In genomic region chr9:79760076-79760475, GRCm38 (mm10) we compare ENCODE assay signal across 7 mouse cellular contexts. TPM values are rescaled to one million over a fixed set of nuclear protein-coding genes. Genes with fewer than 3 reads are reported as not detected.
DNase-seq lines count a peak whose midpoint lies in the region; ATAC-seq and TF ChIP-seq lines count a peak whose summit lies in the region.

No protein-coding gene starts in this region.

- peak overlapping the region; percentile 50 for H3K4me3 ChIP-seq in liver, adult 2 months (ENCODE audit: insufficient read depth, low read depth, low read length)
- peak overlapping the region; percentile 79 for H3K4me3 ChIP-seq in cortical plate, adult 2 months (ENCODE audit: insufficient read depth, low read length)
- H3K4me3 ChIP-seq in heart, embryonic 13.5 days = peak overlapping the region; percentile 90
- H3K4me3 ChIP-seq in liver, embryonic 12.5 days = peak overlapping the region; percentile 90
- H3K4me3 ChIP-seq in stomach, embryonic 16.5 days (replicated peaks; ENCODE audit: low read length) = peak overlapping the region; percentile 94

- 2% methylated on average over 14 of the region's 14 CpGs for WGBS in liver, adult 2 months
- 8% methylated on average over 14 of the region's 14 CpGs for WGBS in heart, embryonic 13.5 days
- WGBS in liver, embryonic 12.5 days (ENCODE audit: insufficient replicate concordance) = 6% methylated on average over 14 of the region's 14 CpGs
- WGBS in stomach, embryonic 16.5 days = 3% methylated on average over 14 of the region's 14 CpGs

- ATAC-seq in heart, embryonic 13.5 days (ENCODE audit: extremely low read depth, insufficient number of reproducible peaks, low FRiP score, low TSS enrichment) = no peak
- ATAC-seq in liver, embryonic 12.5 days = peak; percentile 20
- no peak for ATAC-seq in stomach, embryonic 16.5 days (ENCODE audit: insufficient read depth, low FRiP score)

- H3K9ac ChIP-seq in liver, adult 2 months (ENCODE audit: low read depth, low read length) = peak overlapping the region; percentile 51
- peak overlapping the region; percentile 96 for H3K9ac ChIP-seq in heart, embryonic 13.5 days
- peak overlapping the region; percentile 84 for H3K9ac ChIP-seq in liver, embryonic 12.5 days
- peak overlapping the region; percentile 79 for H3K9ac ChIP-seq in stomach, embryonic 16.5 days (ENCODE audit: low read length)

- H3K27ac ChIP-seq in liver, adult 2 months (replicated peaks; ENCODE audit: insufficient read depth, low read depth, low read length) = peak overlapping the region; percentile 45
- peak overlapping the region; percentile 31; the same call in 1 of the 2 replicates for H3K27ac ChIP-seq in cortical plate, adult 2 months (ENCODE audit: insufficient read depth, low read length)
- H3K27ac ChIP-seq in heart, embryonic 13.5 days (replicated peaks) = peak overlapping the region; percentile 97
- H3K27ac ChIP-seq in liver, embryonic 12.5 days = peak overlapping the region; percentile 72
- peak overlapping the region; percentile 95 for H3K27ac ChIP-seq in stomach, embryonic 16.5 days (ENCODE audit: low read length)

- no peaks in the 10 kb centered on the region for H3K27me3 ChIP-seq in liver, adult 2 months (ENCODE audit: control insufficient read depth, insufficient read depth, low read length)
- H3K27me3 ChIP-seq in heart, embryonic 13.5 days (replicated peaks) = no peaks in the 10 kb centered on the region
- no peaks in the 10 kb centered on the region for H3K27me3 ChIP-seq in liver, embryonic 12.5 days (replicated peaks)
- H3K27me3 ChIP-seq in stomach, embryonic 16.5 days (ENCODE audit: control insufficient read depth, insufficient read depth, low read length) = no peaks in the 10 kb centered on the region

- H3K9me3 ChIP-seq in heart, embryonic 13.5 days = no peaks in the 10 kb centered on the region
- no peaks in the 10 kb centered on the region for H3K9me3 ChIP-seq in liver, embryonic 12.5 days (replicated peaks)
- H3K9me3 ChIP-seq in stomach, embryonic 16.5 days (replicated peaks; ENCODE audit: control insufficient read depth, low read length) = no peaks in the 10 kb centered on the region

- peak overlapping the region; percentile 90 for H3K4me2 ChIP-seq in heart, embryonic 13.5 days
- peak overlapping the region; percentile 78 for H3K4me2 ChIP-seq in liver, embryonic 12.5 days
- H3K4me2 ChIP-seq in stomach, embryonic 16.5 days (ENCODE audit: low read depth, low read length) = peak overlapping the region; percentile 60

- peaks cover 13% of the 10 kb centered on the region for H3K36me3 ChIP-seq in liver, adult 2 months (ENCODE audit: control insufficient read depth, insufficient read depth, low read length)
- H3K36me3 ChIP-seq in heart, embryonic 13.5 days = peaks cover 34% of the 10 kb centered on the region
- H3K36me3 ChIP-seq in liver, embryonic 12.5 days = peaks cover 27% of the 10 kb centered on the region
- H3K36me3 ChIP-seq in stomach, embryonic 16.5 days (ENCODE audit: control insufficient read depth, insufficient read depth, low read length) = 0 out of 2 replicates have a peak, but pooled peaks cover 6% of the 10 kb centered on the region

- no peak for TF ChIP-seq CTCF in liver, adult 2 months (IDR thresholded peaks at IDR 0.05; ENCODE audit: low read depth, low read length)
- no peak for TF ChIP-seq CTCF in cortical plate, adult 2 months (IDR thresholded peaks at IDR 0.05; ENCODE audit: extremely low read depth, insufficient read depth, low read length)

- peaks cover 5% of the 10 kb centered on the region; the same call in 1 of the 2 replicates for H3K79me2 ChIP-seq in liver, adult 2 months (ENCODE audit: control insufficient read depth, insufficient read depth, low read length)

- TF ChIP-seq POLR2A in liver, adult 2 months (IDR thresholded peaks at IDR 0.05; ENCODE audit: extremely low read depth, insufficient read depth, low read length) = no peak
- no peak for TF ChIP-seq POLR2A in cortical plate, adult 2 months (IDR thresholded peaks at IDR 0.05; ENCODE audit: extremely low read depth, insufficient read depth, low read length)

- DNase-seq in liver, adult 2 months (ENCODE audit: extremely low read depth, low read depth, low spot score) = no peak
- DNase-seq in liver = no peak
- no peak for DNase-seq in Muller cell, postnatal 12 days (ENCODE audit: inconsistent ontology term)

- peaks cover 11% of the 10 kb centered on the region for H3K4me1 ChIP-seq in liver, adult 2 months (ENCODE audit: control insufficient read depth, insufficient read depth, low read length)
- no peaks in the 10 kb centered on the region; the same call in 1 of the 2 replicates for H3K4me1 ChIP-seq in cortical plate, adult 2 months (ENCODE audit: control insufficient read depth, insufficient read depth, low read length)
- peaks cover 23% of the 10 kb centered on the region for H3K4me1 ChIP-seq in heart, embryonic 13.5 days
- peaks cover 20% of the 10 kb centered on the region for H3K4me1 ChIP-seq in liver, embryonic 12.5 days
- H3K4me1 ChIP-seq in stomach, embryonic 16.5 days (ENCODE audit: control insufficient read depth, insufficient read depth, low read length) = peaks cover 11% of the 10 kb centered on the region

RNA-seq across cellular contexts. Expression of gene Cox7a2, which starts 0.4 kb away (rescaled TPM):
- 458 and 539 TPM in 2 replicates for total RNA-seq in liver, adult 2 months (2014; rRNA removed)
- polyA plus RNA-seq in liver, adult 2 months (2012; rRNA removed) = 163 and 249 TPM in 2 replicates
- 644 and 706 TPM in 2 replicates for polyA plus RNA-seq in cortical plate, adult 2 months (2012; rRNA removed)
- 1,316 and 1,450 TPM in 2 replicates for polyA plus RNA-seq in heart, embryonic 13.5 days (2015; fragmentation: Nextera tagmentation; extraction: Ambion mirVana)
- 538 and 572 TPM in 2 replicates for polyA plus RNA-seq in liver, embryonic 12.5 days (2016; fragmentation: Nextera tagmentation; extraction: Ambion mirVana)
- polyA plus RNA-seq in stomach, embryonic 16.5 days (2015; fragmentation: Nextera tagmentation; extraction: Ambion mirVana) = 647 and 702 TPM in 2 replicates

RNA-seq across cellular contexts. Expression of gene Tmem30a, which starts 33.2 kb away (rescaled TPM):
- total RNA-seq in liver, adult 2 months (2014; rRNA removed) = 150 and 156 TPM in 2 replicates
- polyA plus RNA-seq in liver, adult 2 months (2012; rRNA removed) = 54.0 and 58.9 TPM in 2 replicates
- polyA plus RNA-seq in cortical plate, adult 2 months (2012; rRNA removed) = 112 and 118 TPM in 2 replicates
- polyA plus RNA-seq in heart, embryonic 13.5 days (2015; fragmentation: Nextera tagmentation; extraction: Ambion mirVana) = 80.0 and 86.2 TPM in 2 replicates
- 38.9 and 41.9 TPM in 2 replicates for polyA plus RNA-seq in liver, embryonic 12.5 days (2016; fragmentation: Nextera tagmentation; extraction: Ambion mirVana)
- 65.9 and 68.9 TPM in 2 replicates for polyA plus RNA-seq in stomach, embryonic 16.5 days (2015; fragmentation: Nextera tagmentation; extraction: Ambion mirVana)

RNA-seq across cellular contexts. Expression of gene Col12a1, which starts 41.4 kb away (rescaled TPM):
- 0.60 and 1.0 TPM in 2 replicates for total RNA-seq in liver, adult 2 months (2014; rRNA removed)
- polyA plus RNA-seq in liver, adult 2 months (2012; rRNA removed) = 1.7 and 1.8 TPM in 2 replicates
- polyA plus RNA-seq in cortical plate, adult 2 months (2012; rRNA removed) = 10.3 and 10.9 TPM in 2 replicates
- polyA plus RNA-seq in heart, embryonic 13.5 days (2015; fragmentation: Nextera tagmentation; extraction: Ambion mirVana) = 13.2 and 14.7 TPM in 2 replicates
- polyA plus RNA-seq in liver, embryonic 12.5 days (2016; fragmentation: Nextera tagmentation; extraction: Ambion mirVana) = 1.4 and 1.7 TPM in 2 replicates
- polyA plus RNA-seq in stomach, embryonic 16.5 days (2015; fragmentation: Nextera tagmentation; extraction: Ambion mirVana) = 39.6 and 42.8 TPM in 2 replicates

Comparison
In these comparisons a context has a peak if more than half of its experiments do, and no peak if none do; other contexts are left out.
1. H3K27ac ChIP-seq: peak in every context shown above with its lines; median percentile 97 in heart, embryonic 13.5 days; 95 in stomach, embryonic 16.5 days; 72 in liver, embryonic 12.5 days; 45 in liver, adult 2 months; 31 in cortical plate, adult 2 months.